Mouse (Mus musculus) cortical plate, adult 2 months (tissue): Measurements from ENCODE around the gene Mab21l1. TPM values are rescaled to one million over a fixed set of nuclear protein-coding genes. Genes with fewer than 3 reads are reported as not detected.

ENCODE experiments used
- H3K27ac ChIP-seq: fragments of 200-500 bp; 2 replicates; pipeline ENCODE4 v1.5.1; 2012; ENCODE audit warnings: low read length, control low read depth, inconsistent platforms; ENCODE audit not compliant: insufficient read depth
- H3K4me1 ChIP-seq: fragments of 200-500 bp; 2 replicates; pipeline ENCODE4 v1.6.1; 2011; ENCODE audit warnings: low read length; ENCODE audit not compliant: control insufficient read depth, insufficient read depth
- H3K4me3 ChIP-seq: fragments of 200-500 bp; 2 replicates; pipeline ENCODE4 v1.5.1; 2011; ENCODE audit warnings: mild to moderate bottlenecking, low read length, control low read depth; ENCODE audit not compliant: insufficient read depth
- CTCF ChIP-seq: fragments of 200-500 bp; IDR thresholded peaks from 2 replicates; pipeline ENCODE4 v1.5.1; 2011; ENCODE audit warnings: mild to moderate bottlenecking, control low read depth, low read length; ENCODE audit not compliant: insufficient read depth; ENCODE audit errors: extremely low read depth
- POLR2A ChIP-seq: fragments of 200-500 bp; IDR thresholded peaks from 2 replicates; pipeline ENCODE4 v1.6.1; 2011; ENCODE audit warnings: mild to moderate bottlenecking, low read length, control low read depth; ENCODE audit not compliant: insufficient read depth; ENCODE audit errors: extremely low read depth
- polyA plus RNA-seq: library from polyadenylated mRNA; depleted of rRNA; stranded (reverse); fragments of >200 nt; gene quantifications from 2 replicates; pipeline ENCODE4 v1.2.3, GENCODE M21; 2012

Gene Mab21l1
- polyA plus RNA-seq, 1 experiment: 0.54 TPM

- H3K27ac ChIP-seq: no peak overlapping the region
- TF ChIP-seq CTCF: no peak
- TF ChIP-seq POLR2A: no peak
- H3K4me1 ChIP-seq: peaks cover 3% of the 10 kb centered on the region; the same call in 1 of the 2 replicates
- no peak overlapping the region for H3K4me3 ChIP-seq
Observed at GRCm38 (mm10) chr3:55785266-55785980, 3.1 kb downstream of the Mab21l1 start.

DNA sequence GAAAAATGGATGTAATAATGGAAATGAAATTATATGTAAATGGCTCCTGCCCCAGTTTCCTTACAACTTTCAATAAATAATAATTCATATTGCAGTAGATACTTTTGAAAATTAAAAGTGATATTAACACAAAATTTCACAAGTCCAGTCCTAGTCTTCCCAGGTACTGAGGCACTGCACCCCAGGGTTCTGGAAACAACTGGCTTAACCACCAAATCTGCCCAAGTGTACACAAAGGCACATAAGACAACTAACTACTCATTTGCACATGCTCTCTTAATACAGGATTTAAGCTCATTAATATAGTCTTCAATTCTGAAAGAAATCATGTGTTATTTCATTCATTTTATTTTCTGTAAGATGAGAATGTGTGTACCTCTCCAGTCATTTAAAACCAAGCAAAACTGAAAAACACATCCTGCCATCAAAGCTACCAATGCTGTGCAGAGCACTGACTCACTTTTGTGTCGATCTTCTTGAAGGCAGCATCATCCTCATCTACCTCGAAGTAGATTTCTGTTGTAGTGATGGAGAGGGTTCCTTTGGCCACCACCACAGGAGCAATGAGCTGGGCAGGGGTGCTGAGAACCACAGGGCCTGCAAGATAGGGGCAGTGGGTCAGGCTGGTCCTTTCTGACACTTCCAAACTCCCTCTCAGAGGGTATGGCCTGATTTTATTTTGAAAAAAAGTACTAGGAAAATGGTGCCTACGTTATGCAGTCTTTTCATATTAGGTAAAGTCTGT, 3.8 kb downstream of the Mab21l1 start:
- TF ChIP-seq POLR2A: no peak
- TF ChIP-seq CTCF: no peak
- Histone ChIP-seq H3K27ac (no peak overlapping the region), H3K4me3 (no peak overlapping the region), H3K4me1 (peaks cover 3% of the 10 kb centered on the region; the same call in 1 of the 2 replicates)

DNA sequence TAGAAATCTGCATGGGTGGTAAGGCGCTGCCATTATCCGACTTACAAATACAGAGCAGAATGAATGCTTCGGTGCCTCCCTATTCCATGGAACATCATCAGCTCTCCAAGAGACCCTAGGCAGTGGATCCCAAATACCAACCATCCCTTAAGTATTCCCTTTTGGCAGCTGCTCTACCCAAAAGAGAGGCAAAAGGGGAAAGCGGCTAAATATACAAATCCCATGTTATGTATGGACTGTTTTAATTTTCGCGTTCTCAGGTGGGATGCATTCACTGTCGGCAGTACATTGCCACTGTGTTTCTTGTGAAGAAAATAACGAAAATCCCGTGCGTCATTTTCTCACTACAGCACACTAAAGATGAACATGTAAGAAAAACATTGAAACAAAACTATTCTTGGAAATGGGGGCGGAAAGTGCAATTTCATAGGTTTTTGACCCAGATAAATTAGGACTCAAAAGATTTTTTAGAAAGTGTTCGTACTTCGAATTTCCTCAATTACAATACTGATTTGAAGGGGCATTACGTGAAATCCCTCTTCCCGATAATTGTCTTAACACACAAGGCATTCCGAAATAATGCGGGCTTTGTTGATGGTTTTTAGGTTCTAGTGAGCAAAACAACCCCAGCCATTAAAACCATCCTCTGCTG, 4.7 kb downstream of the Mab21l1 start:
- Histone ChIP-seq H3K4me1 (peaks cover 3% of the 10 kb centered on the region; the same call in 1 of the 2 replicates), H3K27ac (no peak overlapping the region), H3K4me3 (no peak overlapping the region)
- TF ChIP-seq CTCF (no peak), POLR2A (no peak)

- Histone ChIP-seq H3K27ac (no peak overlapping the region), H3K4me3 (no peak overlapping the region), H3K4me1 (peaks cover 3% of the 10 kb centered on the region; the same call in 1 of the 2 replicates)
- no peak for TF ChIP-seq CTCF
- no peak for TF ChIP-seq POLR2A
Observed at GRCm38 (mm10) chr3:55787487-55788213, 5.3 kb downstream of the Mab21l1 start.

- Histone ChIP-seq H3K4me3 (no peak overlapping the region), H3K4me1 (peaks cover 3% of the 10 kb centered on the region; the same call in 1 of the 2 replicates), H3K27ac (no peak overlapping the region)
- TF ChIP-seq CTCF (no peak), POLR2A (no peak)
Observed at GRCm38 (mm10) chr3:55788214-55788586, 5.9 kb downstream of the Mab21l1 start.

DNA sequence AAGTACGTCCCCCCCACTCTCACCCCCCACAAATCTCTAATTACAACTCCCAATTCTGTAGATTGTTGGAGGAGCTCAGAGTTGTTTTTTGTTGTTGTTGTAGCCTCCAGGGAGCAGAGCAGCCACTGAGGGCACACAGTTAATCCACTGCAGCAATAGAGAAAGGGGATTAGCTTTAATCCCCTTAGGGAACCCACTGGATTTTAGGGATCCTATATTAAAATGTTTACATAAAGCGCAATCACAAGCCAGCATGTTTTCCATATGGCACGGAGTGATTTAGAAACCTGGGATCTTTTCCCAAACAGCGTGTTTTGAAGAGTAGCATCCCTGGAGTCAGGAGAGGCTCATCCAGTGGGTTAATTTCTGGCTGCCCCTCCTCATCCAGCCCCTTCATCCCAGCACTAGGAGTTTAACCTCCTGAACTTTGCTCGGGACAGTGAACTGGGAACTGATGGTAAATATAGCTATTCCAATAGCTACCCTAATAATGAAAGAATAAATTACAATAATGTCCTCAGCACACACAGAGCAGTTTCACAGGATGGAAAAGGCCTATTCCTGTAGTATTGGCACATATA, 6.4 kb downstream of the Mab21l1 start:
- Histone ChIP-seq H3K4me3 (no peak overlapping the region), H3K27ac (no peak overlapping the region), H3K4me1 (peaks cover 3% of the 10 kb centered on the region; the same call in 1 of the 2 replicates)
- TF ChIP-seq POLR2A: no peak
- TF ChIP-seq CTCF: no peak

DNA sequence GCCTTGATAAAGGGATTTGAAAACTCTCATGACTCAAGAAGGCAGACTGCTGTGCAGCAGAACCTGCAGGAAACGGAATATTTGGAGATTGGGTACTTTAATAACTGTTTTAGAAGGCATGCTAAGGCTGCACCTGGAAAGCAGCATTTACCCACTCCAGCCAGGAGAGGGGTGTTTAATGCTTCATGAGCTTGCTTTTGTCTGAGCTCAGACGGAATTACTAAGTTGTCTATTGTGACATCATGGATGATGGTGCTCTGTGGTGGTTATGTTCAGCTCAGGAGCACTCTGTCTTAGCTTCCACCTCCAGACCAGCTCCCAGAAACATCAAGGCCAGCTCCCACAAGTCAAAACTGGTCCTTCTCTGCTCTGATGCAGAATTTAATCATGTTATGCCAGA, 7.5 kb downstream of the Mab21l1 start:
- Histone ChIP-seq H3K4me1 (peaks cover 3% of the 10 kb centered on the region; the same call in 1 of the 2 replicates), H3K27ac (no peak overlapping the region), H3K4me3 (no peak overlapping the region)
- TF ChIP-seq POLR2A: no peak
- no peak for TF ChIP-seq CTCF

DNA sequence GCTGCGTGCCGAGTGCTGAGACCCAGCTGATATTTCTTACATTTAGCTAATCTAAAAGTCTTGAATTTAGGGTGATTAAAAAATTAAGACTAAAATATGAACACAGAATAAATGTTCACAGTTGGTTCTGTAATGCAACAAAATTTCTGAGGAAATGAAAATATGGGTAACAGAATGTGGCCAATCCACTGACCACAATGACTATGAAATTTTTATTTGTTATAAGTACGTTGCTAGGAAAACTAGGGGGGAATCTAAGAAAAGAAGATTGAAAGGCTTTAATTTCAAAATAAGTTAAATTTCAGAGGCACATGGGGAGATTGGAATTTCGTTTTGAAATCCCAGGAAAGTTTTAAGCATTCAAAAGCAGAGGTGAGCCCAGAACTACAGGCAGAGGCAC, 8.3 kb downstream of the Mab21l1 start:
- Histone ChIP-seq H3K4me3 (no peak overlapping the region), H3K4me1 (peaks cover 3% of the 10 kb centered on the region; the same call in 1 of the 2 replicates), H3K27ac (no peak overlapping the region)
- TF ChIP-seq CTCF (no peak), POLR2A (no peak)

DNA sequence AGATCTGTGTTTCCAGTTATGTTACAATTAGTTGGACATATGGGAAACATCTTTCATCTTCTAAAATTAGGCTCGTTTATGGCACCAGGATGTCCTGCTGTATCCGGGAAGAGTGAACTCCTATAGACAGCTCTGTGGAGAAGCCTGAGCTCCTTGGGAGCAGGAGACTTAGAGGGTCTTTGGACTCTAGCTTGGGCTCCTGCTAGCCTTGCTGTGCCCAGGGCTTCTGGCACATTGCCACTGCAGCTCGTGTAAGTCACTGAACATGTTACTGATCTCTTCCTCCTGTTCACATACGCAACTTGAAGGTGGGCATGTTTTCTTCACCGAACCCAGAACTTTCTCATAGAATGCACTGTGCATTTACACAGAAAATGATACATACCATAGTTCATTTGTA, 9.9 kb downstream of the Mab21l1 start:
- no peak overlapping the region for H3K27ac ChIP-seq
- TF ChIP-seq CTCF (no peak), POLR2A (no peak)
- no peaks in the 10 kb centered on the region for H3K4me1 ChIP-seq
- no peak overlapping the region for H3K4me3 ChIP-seq
